Mouse (Mus musculus) lung, embryonic 14.5 days (tissue): Measurements from ENCODE around the gene G430095P16Rik. TPM values are rescaled to one million over a fixed set of nuclear protein-coding genes. Genes with fewer than 3 reads are reported as not detected.

Experiments
- ATAC-seq: fragments of 200-750 bp; cut with Nextera tagmentation; 2 replicates; pipeline ENCODE4 v1.8.0; 2017; ENCODE audit warnings: mild to moderate bottlenecking, moderate TSS enrichment, moderate library complexity; ENCODE audit not compliant: insufficient read depth
- DNase-seq: peaks from one replicate; pipeline ENCODE4 v3.0.0-alpha.2; 2015
- H3K27ac ChIP-seq: fragments of 300-500 bp; sonication (generic); 2 replicates; pipeline ENCODE4 v1.5.1; 2014; ENCODE audit warnings: low read depth, mild to moderate bottlenecking, moderate library complexity
- H3K27me3 ChIP-seq: fragments of 300-500 bp; sonication (generic); 2 replicates; pipeline ENCODE4 v1.6.1; 2014; ENCODE audit warnings: low read length, control low read depth; ENCODE audit not compliant: insufficient read depth
- H3K36me3 ChIP-seq: fragments of 300-500 bp; sonication (generic); 2 replicates; pipeline ENCODE4 v1.6.1; 2014; ENCODE audit warnings: control low read depth; ENCODE audit not compliant: insufficient read depth
- H3K4me1 ChIP-seq: fragments of 300-500 bp; sonication (generic); 2 replicates; pipeline ENCODE4 v1.6.1; 2014; ENCODE audit warnings: antibody characterized with exemption, control low read depth; ENCODE audit not compliant: insufficient read depth
- H3K4me2 ChIP-seq: fragments of 300-500 bp; sonication (generic); 2 replicates; pipeline ENCODE4 v1.6.1; 2014; ENCODE audit warnings: mild to moderate bottlenecking
- H3K4me3 ChIP-seq: fragments of 300-500 bp; sonication (generic); 2 replicates; pipeline ENCODE4 v1.5.1; 2014; ENCODE audit warnings: low read depth, low read length
- H3K9ac ChIP-seq: fragments of 300-500 bp; sonication (generic); 2 replicates; pipeline ENCODE4 v1.6.1; 2014
- H3K9me3 ChIP-seq: fragments of 300-500 bp; sonication (generic); 2 replicates; pipeline ENCODE4 v1.6.1; 2016; ENCODE audit warnings: low read depth, low read length, control low read depth
- CTCF ChIP-seq: IDR thresholded peaks from 2 replicates; pipeline ENCODE4 v1.5.1; 2016; ENCODE audit warnings: antibody characterized with exemption, low read depth
- WGBS: fragments of 180-500 bp; shearing (Covaris S2); extraction: QIAGEN DNeasy Blood & Tissue Kit; methylation state at CpG from one replicate; pipeline ENCODE4 v1.1.7; 2014; 5-methylcytosine and 5-hydroxymethylcytosine counted together
- polyA plus RNA-seq: library from polyadenylated mRNA; unstranded; fragments of >200 nt; fragmentation: Nextera tagmentation; extraction: Ambion mirVana; gene quantifications from 2 replicates; pipeline ENCODE4 v1.2.1, GENCODE M21; 2014

G430095P16Rik gene
- polyA plus RNA-seq, 1 experiment from 2014 or later, result 2.8 TPM

GRCm38 (mm10) chr8:84722530-84722849 lies 317 bp upstream of the G430095P16Rik start:
- Histone ChIP-seq H3K36me3 (peaks cover 89% of the 10 kb centered on the region), H3K4me2 (peak overlapping the region; percentile 56), H3K4me3 (peak overlapping the region; percentile 17; the same call in 1 of the 2 replicates), H3K9me3 (no peaks in the 10 kb centered on the region), H3K9ac (peak overlapping the region; percentile 49), H3K27me3 (no peaks in the 10 kb centered on the region), H3K27ac (peak overlapping the region; percentile 97), H3K4me1 (peaks cover 37% of the 10 kb centered on the region)
- DNase-seq, result no peak
- TF ChIP-seq CTCF, result no peak
- WGBS, result 44% methylated on average over 6 of the region's 6 CpGs
- no peak for ATAC-seq

GRCm38 (mm10) chr8:84723571-84723900 lies 729 bp downstream of the G430095P16Rik start:
- no peaks in the 10 kb centered on the region for H3K9me3 ChIP-seq
- ATAC-seq (no peak), DNase-seq (peak; percentile 49)
- peak overlapping the region; percentile 56 for H3K4me2 ChIP-seq
- peaks cover 84% of the 10 kb centered on the region for H3K36me3 ChIP-seq
- no peaks in the 10 kb centered on the region for H3K27me3 ChIP-seq
- peaks cover 40% of the 10 kb centered on the region for H3K4me1 ChIP-seq
- peak overlapping the region; percentile 97 for H3K27ac ChIP-seq
- H3K9ac ChIP-seq, result peak overlapping the region; percentile 49
- TF ChIP-seq CTCF, result no peak
- H3K4me3 ChIP-seq, result peak overlapping the region; percentile 17; the same call in 1 of the 2 replicates
- WGBS, result 16% methylated on average over 7 of the region's 7 CpGs

GRCm38 (mm10) chr8:84724683-84725082 lies 1.9 kb downstream of the G430095P16Rik start:
- Histone ChIP-seq H3K9ac (peak overlapping the region; percentile 24; the same call in 1 of the 2 replicates), H3K36me3 (peaks cover 75% of the 10 kb centered on the region), H3K27me3 (no peaks in the 10 kb centered on the region), H3K4me3 (no peak overlapping the region), H3K4me2 (peak overlapping the region; percentile 56), H3K27ac (peak overlapping the region; percentile 97; the same call in 1 of the 2 replicates), H3K4me1 (peaks cover 43% of the 10 kb centered on the region), H3K9me3 (no peaks in the 10 kb centered on the region)
- ATAC-seq (no peak), DNase-seq (no peak)
- TF ChIP-seq CTCF, result no peak
- WGBS, result 41% methylated on average over 9 of the region's 9 CpGs

GRCm38 (mm10) chr8:84725246-84725940 lies 2.6 kb downstream of the G430095P16Rik start:
- Histone ChIP-seq H3K27me3 (no peaks in the 10 kb centered on the region), H3K4me2 (peak overlapping the region; percentile 56; the same call in 1 of the 2 replicates), H3K4me3 (no peak overlapping the region), H3K4me1 (peaks cover 48% of the 10 kb centered on the region), H3K9me3 (no peaks in the 10 kb centered on the region), H3K9ac (peak overlapping the region; percentile 9; the same call in 1 of the 2 replicates), H3K27ac (peak overlapping the region; percentile 68), H3K36me3 (peaks cover 67% of the 10 kb centered on the region)
- ATAC-seq, result no peak
- no peak for DNase-seq
- no peak for TF ChIP-seq CTCF
- WGBS, result 53% methylated on average over 10 of the region's 10 CpGs

- no peak overlapping the region for H3K4me3 ChIP-seq
- peak overlapping the region; percentile 68 for H3K27ac ChIP-seq
- ATAC-seq (no peak), DNase-seq (peak; percentile 69)
- TF ChIP-seq CTCF, result peak; percentile 60
- peak overlapping the region; percentile 9; the same call in 1 of the 2 replicates for H3K9ac ChIP-seq
- no peaks in the 10 kb centered on the region for H3K27me3 ChIP-seq
- peaks cover 51% of the 10 kb centered on the region for H3K4me1 ChIP-seq
- no peak overlapping the region for H3K4me2 ChIP-seq
- H3K36me3 ChIP-seq, result peaks cover 62% of the 10 kb centered on the region
- 32% methylated on average over 3 of the region's 3 CpGs for WGBS
- no peaks in the 10 kb centered on the region for H3K9me3 ChIP-seq
Measured at GRCm38 (mm10) chr8:84725941-84726259, 3.1 kb downstream of the G430095P16Rik start.

GRCm38 (mm10) chr8:84728474-84728873 lies 5.7 kb downstream of the G430095P16Rik start:
- DNase-seq (no peak), ATAC-seq (no peak)
- Histone ChIP-seq H3K4me3 (no peak overlapping the region), H3K27ac (peak overlapping the region; percentile 52; the same call in 1 of the 2 replicates), H3K9me3 (no peaks in the 10 kb centered on the region), H3K4me1 (peaks cover 61% of the 10 kb centered on the region), H3K36me3 (peaks cover 41% of the 10 kb centered on the region), H3K27me3 (no peaks in the 10 kb centered on the region), H3K4me2 (no peak overlapping the region; the same call in 1 of the 2 replicates), H3K9ac (no peak overlapping the region)
- TF ChIP-seq CTCF, result no peak
- 67% methylated on average over 3 of the region's 3 CpGs for WGBS

GRCm38 (mm10) chr8:84729921-84730362 lies 7.1 kb downstream of the G430095P16Rik start:
- H3K4me2 ChIP-seq, result peak overlapping the region; percentile 29; the same call in 1 of the 2 replicates
- H3K4me3 ChIP-seq, result no peak overlapping the region
- ATAC-seq (no peak), DNase-seq (no peak)
- TF ChIP-seq CTCF, result no peak
- H3K27ac ChIP-seq, result peak overlapping the region; percentile 89
- H3K9ac ChIP-seq, result no peak overlapping the region
- H3K27me3 ChIP-seq, result no peaks in the 10 kb centered on the region
- H3K4me1 ChIP-seq, result peaks cover 52% of the 10 kb centered on the region
- H3K9me3 ChIP-seq, result no peaks in the 10 kb centered on the region
- peaks cover 32% of the 10 kb centered on the region for H3K36me3 ChIP-seq
- 84% methylated on average over 16 of the region's 16 CpGs for WGBS
